Mouse (Mus musculus): ENCODE data around the gene Casq2. TPM values are rescaled to one million over a fixed set of nuclear protein-coding genes. Genes with fewer than 3 reads are reported as not detected.

The Casq2 gene
- 8.7 TPM for polyA plus RNA-seq (2014; fragmentation: Illumina TruSeq; extraction: RNeasy Lipid Tissue Mini Kit (QIAGEN cat#74804); ENCODE audit: insufficient read depth, low read depth, low replicate concordance)

GRCm38 (mm10) chr3:102086283-102086682 is at the start of gene Casq2:
Casq2 (plus strand) TSS chr3:102086415.

Other genes starting within 250 kb of the Casq2 start
- gene Mab21l3, start 237.5 kb upstream of the Casq2 start, polyA plus RNA-seq (2014; fragmentation: Illumina TruSeq; extraction: RNeasy Lipid Tissue Mini Kit (QIAGEN cat#74804); ENCODE audit: insufficient read depth, low read depth, low replicate concordance): 0.10 TPM
- 4.8 TPM for gene Slc22a15, start 162.0 kb upstream of the Casq2 start, polyA plus RNA-seq (2014; fragmentation: Illumina TruSeq; extraction: RNeasy Lipid Tissue Mini Kit (QIAGEN cat#74804); ENCODE audit: insufficient read depth, low read depth, low replicate concordance)
- gene Nhlh2, start 76.3 kb upstream of the Casq2 start, polyA plus RNA-seq (2014; fragmentation: Illumina TruSeq; extraction: RNeasy Lipid Tissue Mini Kit (QIAGEN cat#74804); ENCODE audit: insufficient read depth, low read depth, low replicate concordance): not detected
- gene Vangl1, start 118.3 kb downstream of the Casq2 start, polyA plus RNA-seq (2014; fragmentation: Illumina TruSeq; extraction: RNeasy Lipid Tissue Mini Kit (QIAGEN cat#74804); ENCODE audit: insufficient read depth, low read depth, low replicate concordance): 7.2 TPM

Measured in lung, adult 10 weeks (tissue).